Mouse (Mus musculus): ENCODE data around the gene Vmn2r54. TPM values are rescaled to one million over a fixed set of nuclear protein-coding genes. Genes with fewer than 3 reads are reported as not detected.
"Not testable (repeated sequence)": the region's sequence is repeated elsewhere in the genome, so short reads cannot be mapped to it uniquely, and the experiment has no call there.

The Vmn2r54 gene
- not detected in 2 replicates for polyA plus RNA-seq (2014; fragmentation: Nextera tagmentation; extraction: Ambion mirVana)

GRCm38 (mm10) chr7:12640219-12640618 is at the start of gene Vmn2r54:
Gene Vmn2r54, minus strand, starts transcription at chr7:12640319.
- not testable (repeated sequence) for H3K4me1 ChIP-seq (ENCODE audit: control insufficient read depth, insufficient read depth, low read length); ATAC-seq (ENCODE audit: low read depth); H3K27ac ChIP-seq (ENCODE audit: low read depth, low read length); H3K27me3 ChIP-seq (ENCODE audit: control insufficient read depth, insufficient read depth, low read length); H3K36me3 ChIP-seq (ENCODE audit: control insufficient read depth, insufficient read depth, low read length); H3K9ac ChIP-seq (replicated peaks; ENCODE audit: low read depth, low read length); H3K4me2 ChIP-seq (ENCODE audit: low read depth, low read length); H3K9me3 ChIP-seq (ENCODE audit: control insufficient read depth, low read length); H3K4me3 ChIP-seq (ENCODE audit: low read depth, low read length)
- WGBS: 76% methylated on average over 3 of the region's 4 CpGs

- not testable (repeated sequence) for H3K9me3 ChIP-seq (ENCODE audit: control insufficient read depth, low read length); H3K27me3 ChIP-seq (ENCODE audit: control insufficient read depth, insufficient read depth, low read length); ATAC-seq (ENCODE audit: low read depth); H3K27ac ChIP-seq (ENCODE audit: low read depth, low read length); H3K36me3 ChIP-seq (ENCODE audit: control insufficient read depth, insufficient read depth, low read length); H3K9ac ChIP-seq (replicated peaks; ENCODE audit: low read depth, low read length); H3K4me2 ChIP-seq (ENCODE audit: low read depth, low read length); H3K4me3 ChIP-seq (ENCODE audit: low read depth, low read length); H3K4me1 ChIP-seq (ENCODE audit: control insufficient read depth, insufficient read depth, low read length)
- 89% methylated on average over 3 of the region's 3 CpGs for WGBS
Measured at GRCm38 (mm10) chr7:12684903-12685302, 44.8 kb upstream of the Vmn2r54 start, which contains the start of gene Vmn2r55. Gene Vmn2r55, minus strand, starts transcription at chr7:12685003.

GRCm38 (mm10) chr7:12608688-12609087 is 31.4 kb downstream of the Vmn2r54 start, which contains the start of gene Vmn2r53:
Gene Vmn2r53, minus strand, starts transcription at chr7:12608788.
- no peak for ATAC-seq (ENCODE audit: low read depth)

More at GRCm38 (mm10) chr7:12608688-12609087, 31.4 kb downstream of the Vmn2r54 start, which contains the start of gene Vmn2r53:
- Histone ChIP-seq H3K4me3 (ENCODE audit: low read depth, low read length) (no peak within 1 kb of the TSS), H3K27ac (ENCODE audit: low read depth, low read length) (no peak within 1 kb of the TSS), H3K9ac (replicated peaks; ENCODE audit: low read depth, low read length) (no peak within 1 kb of the TSS), H3K36me3 (ENCODE audit: control insufficient read depth, insufficient read depth, low read length) (no peaks in the 10 kb centered on the region), H3K9me3 (ENCODE audit: control insufficient read depth, low read length) (peaks cover 6% of the 10 kb centered on the region; the same call in 1 of the 2 replicates), H3K27me3 (ENCODE audit: control insufficient read depth, insufficient read depth, low read length) (no peaks in the 10 kb centered on the region), H3K4me1 (ENCODE audit: control insufficient read depth, insufficient read depth, low read length) (no peaks in the 10 kb centered on the region), H3K4me2 (ENCODE audit: low read depth, low read length) (no peak within 1 kb of the TSS)

Other genes starting within 250 kb of the Vmn2r54 start
- gene Zfp551, start 217.6 kb downstream of the Vmn2r54 start, polyA plus RNA-seq (2014; fragmentation: Nextera tagmentation; extraction: Ambion mirVana): 12.0 and 12.9 TPM in 2 replicates
- 44.7 and 50.7 TPM in 2 replicates for gene Zfp606, start 162.0 kb downstream of the Vmn2r54 start, polyA plus RNA-seq (2014; fragmentation: Nextera tagmentation; extraction: Ambion mirVana)
- gene 2900092C05Rik, start 127.8 kb downstream of the Vmn2r54 start, polyA plus RNA-seq (2014; fragmentation: Nextera tagmentation; extraction: Ambion mirVana): not detected in 2 replicates
- gene Vmn2r53, start 31.5 kb downstream of the Vmn2r54 start, polyA plus RNA-seq (2014; fragmentation: Nextera tagmentation; extraction: Ambion mirVana): 0.01 TPM in 1 of 2 replicates, not detected in the other
- gene Vmn2r55, start 44.7 kb upstream of the Vmn2r54 start, polyA plus RNA-seq (2014; fragmentation: Nextera tagmentation; extraction: Ambion mirVana): not detected in 2 replicates
- gene Vmn2r56, start 94.7 kb upstream of the Vmn2r54 start, polyA plus RNA-seq (2014; fragmentation: Nextera tagmentation; extraction: Ambion mirVana): 0.08 TPM in 1 of 2 replicates, not detected in the other
- gene Zscan18, start 163.3 kb upstream of the Vmn2r54 start, polyA plus RNA-seq (2014; fragmentation: Nextera tagmentation; extraction: Ambion mirVana): 28.5 and 30.3 TPM in 2 replicates
- 41.0 and 42.6 TPM in 2 replicates for gene Zfp329, start 178.5 kb upstream of the Vmn2r54 start, polyA plus RNA-seq (2014; fragmentation: Nextera tagmentation; extraction: Ambion mirVana)
- 24.1 and 27.7 TPM in 2 replicates for gene Zfp110, start 194.4 kb upstream of the Vmn2r54 start, polyA plus RNA-seq (2014; fragmentation: Nextera tagmentation; extraction: Ambion mirVana)
- gene Zfp128, start 240.9 kb upstream of the Vmn2r54 start, polyA plus RNA-seq (2014; fragmentation: Nextera tagmentation; extraction: Ambion mirVana): 7.4 and 7.9 TPM in 2 replicates